Mouse (Mus musculus) left cerebral cortex, postnatal 10 days (tissue): ENCODE data around the gene Sulf2. TPM values are rescaled to one million over a fixed set of nuclear protein-coding genes. Genes with fewer than 3 reads are reported as not detected.
A peak's percentile ranks its signal among the peaks of the same experiment; 100 is the strongest.

Experiments used
- DNase-seq, 2 experiments: peaks; one replicate each; pipeline ENCODE4 v3.0.0; 2021 to 2022; ENCODE audit warnings: low spot score in 2 of 2, mixed read lengths in 1 of 2; ENCODE audit errors: extremely low spot score in 1 of 2
- intact Hi-C: fragments of 180-260 bp; cut with DNase I; formaldehyde crosslinking; loops from one replicate; pipeline ENCODE4 v1.15.1; 2025
- total RNA-seq, 2 experiments: library from RNA; stranded (reverse); gene quantifications; 2 replicates each; pipeline ENCODE4 v1.2.3; 2021

The Sulf2 gene
- total RNA-seq, 2 experiments from 2014 or later = 148 to 169 TPM

DNA sequence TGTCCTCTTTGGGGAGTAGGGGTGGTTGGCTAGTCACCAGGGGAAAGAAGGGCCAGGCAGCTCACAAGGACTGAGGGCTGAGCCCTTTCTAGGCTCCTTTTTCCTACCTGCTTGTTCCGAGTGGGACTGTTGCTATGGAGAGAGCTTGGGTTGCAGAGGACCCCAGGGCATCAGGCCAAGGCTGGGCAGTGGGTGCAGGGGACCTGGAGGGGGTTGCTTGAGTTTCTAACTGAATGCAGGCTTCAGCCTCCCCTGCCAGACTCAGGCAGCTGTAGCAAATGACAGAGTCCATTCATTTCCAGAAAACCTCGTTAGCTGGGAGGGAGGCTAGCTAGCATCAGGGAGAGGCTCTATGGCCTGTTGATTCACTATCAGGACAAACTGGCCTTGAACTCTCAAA lies 48.8 kb downstream of the Sulf2 start:
- DNase-seq = peak; percentile 23 to 72
- intact Hi-C loops = loop anchor here (5.0 kb wide), 2 partner anchors 46 to 326 kb away; no protein-coding TSS in a partner anchor

DNA sequence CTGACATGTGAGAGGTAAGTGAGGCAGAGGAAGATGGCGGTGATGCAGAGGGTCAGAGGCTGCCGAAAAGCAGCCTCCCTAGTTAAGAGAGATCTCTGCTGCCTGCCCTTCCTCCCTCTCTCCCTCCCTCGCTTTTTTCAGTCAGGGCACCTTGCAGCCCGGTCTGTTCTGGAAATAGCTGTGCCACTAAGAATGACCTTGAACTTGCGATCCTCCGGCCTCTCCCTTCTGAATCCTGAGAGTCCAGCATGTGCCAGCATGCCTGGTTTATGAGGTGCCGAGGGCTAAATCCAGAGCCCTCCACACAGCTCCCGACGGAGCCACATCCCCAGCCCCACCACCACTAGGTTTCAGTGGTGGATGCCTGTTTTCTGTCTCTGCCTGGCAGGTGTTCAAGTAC lies 49.6 kb downstream of the Sulf2 start:
- no peak for DNase-seq
- intact Hi-C loops = loop anchor here (5.0 kb wide), 2 partner anchors 46 to 326 kb away; no protein-coding TSS in a partner anchor

- intact Hi-C loops = no loop called here
- no peak for DNase-seq
Measured at GRCm38 (mm10) chr2:166102893-166103292, 52.6 kb downstream of the Sulf2 start.

DNA sequence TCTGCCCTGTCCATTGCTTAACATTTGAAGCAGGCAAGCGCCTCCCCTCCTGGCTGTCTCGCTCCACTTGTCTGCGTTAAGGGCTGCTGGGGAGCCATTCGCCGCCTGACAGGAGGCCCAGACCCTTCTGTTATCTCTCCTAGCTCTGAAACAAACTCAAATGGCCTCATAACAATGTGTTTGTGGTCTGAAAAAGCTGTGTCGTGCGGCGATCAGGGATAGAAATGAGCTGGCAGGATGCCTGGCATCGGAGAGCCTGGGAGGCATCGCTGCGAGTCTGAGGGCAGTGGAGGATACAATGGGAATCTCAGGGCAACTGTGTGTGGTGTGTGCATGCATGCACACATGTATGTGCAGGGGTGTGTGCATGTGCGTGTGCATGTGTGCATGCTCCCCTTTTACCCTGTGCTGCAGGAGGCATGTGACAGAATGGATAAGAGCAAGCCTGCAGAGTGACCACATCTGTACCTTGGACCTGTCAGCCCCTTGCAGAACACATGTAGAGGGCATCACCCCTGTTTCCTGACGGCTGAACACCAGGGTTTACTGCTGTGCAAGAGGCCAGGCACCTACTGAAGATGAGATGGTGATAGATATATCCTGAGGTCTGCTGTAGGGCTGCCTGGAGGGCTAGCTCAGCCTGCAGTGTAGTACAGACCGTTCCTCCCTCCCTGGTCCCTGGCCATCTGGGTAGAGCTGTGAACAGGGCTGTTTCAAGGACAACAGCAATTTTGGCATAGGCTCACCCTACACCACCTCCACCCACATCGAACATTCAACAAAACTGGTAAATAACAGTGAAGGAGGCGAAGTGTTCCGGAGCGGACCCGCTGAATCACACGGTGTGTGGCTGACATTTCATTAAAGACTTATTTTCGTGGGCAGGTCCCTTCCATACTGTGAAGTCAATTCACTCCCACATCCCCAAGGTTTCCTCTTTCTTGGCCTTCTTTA lies 54.9 kb downstream of the Sulf2 start:
- no peak for DNase-seq
- intact Hi-C loops = no loop called here

DNA sequence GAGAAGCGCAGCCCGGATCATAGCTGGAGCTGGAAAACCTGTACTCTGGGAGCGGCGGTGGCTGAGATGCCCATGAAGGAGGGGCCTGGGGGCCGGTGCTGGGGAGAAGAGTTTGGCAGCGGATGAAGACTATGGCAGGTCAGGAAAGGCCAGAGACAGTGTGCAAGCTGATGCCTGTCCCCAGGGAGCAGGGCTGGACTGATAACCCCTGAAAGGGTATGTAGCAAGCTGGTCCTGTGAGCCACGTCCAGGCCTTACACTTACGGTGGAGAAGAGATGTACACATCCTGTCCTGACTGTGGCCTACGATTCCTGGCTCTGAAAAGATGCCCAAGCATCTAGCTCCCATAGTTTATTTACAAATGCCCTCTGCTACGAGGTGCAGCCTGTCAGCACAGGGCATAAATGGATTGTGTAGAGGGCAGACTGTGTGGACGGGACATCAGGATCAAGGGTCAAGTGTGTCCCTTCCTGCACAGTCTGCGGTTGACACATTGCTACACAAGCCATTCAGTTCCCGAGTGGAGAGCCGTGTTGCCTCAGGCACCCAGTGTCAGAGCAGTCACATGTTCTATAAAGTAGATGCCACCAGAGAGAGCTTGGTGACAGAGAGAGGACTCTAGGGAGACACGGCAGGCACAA lies 57.0 kb downstream of the Sulf2 start:
- DNase-seq = peak in 1 of 2 experiments; percentile 30
- intact Hi-C loops = loop anchor here (5.0 kb wide), 1 partner anchor 469 kb away; no protein-coding TSS in a partner anchor

DNA sequence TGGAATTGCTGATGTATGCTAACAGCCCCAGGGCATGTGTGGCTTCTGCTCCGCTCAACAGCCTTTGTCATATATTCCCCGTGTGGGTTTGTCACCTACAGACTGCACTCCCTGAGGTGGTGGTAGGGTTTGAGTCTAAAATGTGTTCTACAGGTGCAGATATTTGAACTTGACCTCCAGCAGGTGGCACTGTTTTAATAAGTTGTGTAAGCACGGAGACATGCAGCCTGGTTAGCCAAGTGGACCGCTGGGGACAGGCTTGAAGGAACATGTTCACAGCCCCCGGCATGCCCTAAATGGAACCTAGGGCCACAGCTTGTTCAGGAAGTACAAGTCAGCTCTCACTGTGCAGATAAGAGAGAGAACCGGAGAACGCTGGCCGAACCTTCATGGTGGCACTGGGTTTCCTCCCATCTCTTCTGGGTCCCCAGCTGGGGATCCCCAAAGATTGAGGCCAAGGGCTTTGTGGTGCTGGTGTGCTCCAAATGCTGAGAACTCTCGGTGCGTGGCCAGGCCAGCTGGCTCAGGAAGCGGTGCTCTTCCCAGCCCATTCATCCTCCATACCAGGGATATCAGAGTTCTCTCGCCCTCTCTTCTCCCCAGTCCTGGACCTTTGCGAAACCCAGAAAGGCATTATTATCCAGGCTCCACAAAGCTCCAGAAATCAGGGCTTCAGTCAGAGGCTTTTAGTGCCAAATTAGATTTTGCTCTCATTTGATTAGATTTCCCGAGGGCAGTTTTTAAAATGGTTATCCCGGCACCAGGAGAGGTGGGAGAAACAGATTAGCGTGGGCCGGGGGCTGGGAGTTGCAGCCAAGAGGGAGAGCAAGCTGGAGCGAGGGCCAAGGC lies 57.8 kb downstream of the Sulf2 start:
- intact Hi-C loops = loop anchor here (5.0 kb wide), 1 partner anchor 470 kb away; no protein-coding TSS in a partner anchor
- peak in 1 of 2 experiments; percentile 36 for DNase-seq

DNA sequence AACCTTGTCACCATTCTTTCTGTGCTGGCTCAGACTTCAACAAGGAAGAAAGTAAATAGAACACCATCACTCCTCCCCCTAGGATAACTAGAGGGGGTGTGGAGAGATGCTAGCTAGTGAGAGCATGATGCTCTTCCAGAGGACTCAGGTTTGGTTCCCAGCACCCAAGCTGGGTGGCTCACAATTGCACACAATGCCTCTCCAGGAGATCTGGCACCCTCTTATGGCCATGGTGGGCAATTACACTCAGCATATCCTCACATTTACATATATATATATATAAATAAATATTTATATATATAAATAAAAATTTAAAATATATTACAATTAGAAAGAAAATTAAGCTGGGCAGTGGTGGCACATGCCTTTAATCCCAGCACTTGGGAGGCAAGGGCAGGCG lies 58.6 kb downstream of the Sulf2 start:
- no peak for DNase-seq
- intact Hi-C loops = loop anchor here (5.0 kb wide), 1 partner anchor 470 kb away; no protein-coding TSS in a partner anchor

DNA sequence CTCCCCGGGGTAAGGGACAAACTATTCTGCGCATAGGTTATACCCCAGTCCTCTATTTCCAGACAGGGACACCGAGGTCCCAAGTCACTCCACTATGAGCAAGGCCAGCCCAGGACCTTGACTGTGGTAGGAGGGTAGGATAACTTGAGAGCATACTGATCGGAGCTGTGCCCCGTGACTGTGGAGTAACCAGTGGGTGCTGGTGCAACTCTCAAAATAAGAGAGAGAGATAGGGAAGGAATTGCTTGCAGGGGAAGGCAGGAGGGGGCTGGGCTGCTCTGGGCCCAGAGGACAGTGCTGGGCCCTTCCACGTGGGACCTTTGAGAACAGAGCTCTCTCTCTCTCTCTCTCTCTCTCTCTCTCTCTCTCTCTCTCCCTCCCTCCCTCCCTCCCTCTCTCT lies 59.2 kb downstream of the Sulf2 start:
- intact Hi-C loops = loop anchor here (5.0 kb wide), 1 partner anchor 471 kb away; no protein-coding TSS in a partner anchor
- DNase-seq = no peak

DNA sequence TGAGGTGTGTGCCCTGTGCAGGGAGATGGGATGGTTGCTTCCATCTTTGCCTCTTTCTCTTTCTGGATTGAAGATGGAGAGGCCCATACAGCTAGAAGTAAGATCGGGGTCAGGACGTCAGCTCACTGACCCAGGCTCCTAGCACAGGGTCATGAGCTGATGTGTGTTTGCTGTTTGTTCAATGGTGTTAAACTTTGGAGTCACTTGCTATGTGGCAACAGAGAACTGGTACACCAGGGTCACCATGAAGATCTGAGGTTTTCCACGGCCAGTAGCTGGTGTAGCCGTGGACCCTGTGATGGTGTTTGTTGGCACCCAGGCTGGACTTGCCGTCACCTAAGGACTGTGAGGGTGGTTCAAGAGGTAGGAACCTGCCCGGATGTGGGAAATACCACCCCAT lies 63.1 kb downstream of the Sulf2 start:
- intact Hi-C loops = no loop called here
- DNase-seq = no peak

DNA sequence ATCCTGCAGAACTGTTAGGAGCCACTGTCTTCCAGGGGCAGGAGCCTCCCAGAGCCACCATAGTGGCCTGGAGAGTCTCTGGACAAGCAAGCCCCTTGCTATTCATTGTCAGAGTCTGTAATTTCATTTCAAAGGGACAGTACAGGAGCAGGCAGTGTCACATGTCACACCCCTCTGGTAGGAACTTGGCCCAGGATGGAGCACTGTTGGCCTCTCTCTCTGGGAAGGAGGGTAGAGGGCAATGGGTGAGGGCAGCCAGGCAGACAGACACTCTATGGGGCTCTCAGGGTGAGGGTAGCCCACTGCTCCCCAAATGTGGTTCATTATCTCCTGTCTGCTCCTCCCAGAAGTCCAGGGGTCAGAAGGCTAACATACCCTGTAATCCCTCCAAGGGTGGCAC lies 63.9 kb downstream of the Sulf2 start:
- intact Hi-C loops = no loop called here
- DNase-seq = no peak

GRCm38 (mm10) chr2:166090131-166090581 lies 65.3 kb downstream of the Sulf2 start:
- intact Hi-C loops = no loop called here
- DNase-seq = no peak

DNA sequence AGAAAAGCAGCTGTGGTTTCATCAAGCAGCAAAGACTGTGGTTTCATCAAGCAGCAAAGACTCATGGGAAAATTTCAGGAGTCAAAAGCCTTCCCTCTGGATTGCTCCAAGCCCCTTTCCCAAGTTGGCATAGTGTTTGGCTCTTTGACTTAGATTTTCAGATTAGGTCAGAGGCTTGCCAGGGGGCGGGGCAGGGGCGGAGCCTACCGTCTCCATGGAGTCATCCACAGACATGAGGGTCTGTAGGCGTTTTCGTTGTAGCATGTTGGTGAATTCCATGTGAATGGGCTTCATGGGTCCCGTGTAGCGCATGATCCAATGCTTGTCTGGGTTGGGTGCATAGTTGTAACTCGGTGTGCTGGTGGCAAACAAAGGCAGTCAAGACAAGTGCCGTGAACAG lies 66.5 kb downstream of the Sulf2 start:
- DNase-seq = peak in 1 of 2 experiments; percentile 39
- intact Hi-C loops = loop anchor here (5.0 to 10.0 kb wide), 2 partner anchors 473 to 696 kb away; no protein-coding TSS in a partner anchor

- peak in 1 of 2 experiments; percentile 44 for DNase-seq
- intact Hi-C loops = loop anchor here (5.0 to 10.0 kb wide), 2 partner anchors 476 to 698 kb away; no protein-coding TSS in a partner anchor
Measured at GRCm38 (mm10) chr2:166086457-166087233, 68.8 kb downstream of the Sulf2 start.

DNA sequence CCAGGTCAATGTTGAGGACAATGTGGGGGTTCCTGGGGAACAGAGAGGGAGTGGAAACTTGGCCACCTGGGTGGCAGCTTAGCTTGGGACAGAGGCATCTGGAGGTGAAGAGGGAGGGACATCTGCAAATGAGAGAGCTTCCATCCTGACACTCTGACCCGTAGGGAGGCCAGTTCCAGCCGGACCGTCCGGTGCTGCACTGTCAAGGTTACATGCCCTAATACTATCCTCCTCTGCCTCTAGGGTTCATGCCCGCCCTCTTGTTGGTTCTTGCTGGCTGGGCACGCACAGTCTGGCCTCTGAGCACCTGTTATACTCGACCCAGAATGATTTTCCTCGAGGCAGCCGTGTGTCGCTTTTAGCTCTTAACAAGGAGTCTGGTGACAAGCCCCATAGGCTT lies 69.7 kb downstream of the Sulf2 start:
- intact Hi-C loops = loop anchor here (5.0 to 10.0 kb wide), 2 partner anchors 477 to 699 kb away; no protein-coding TSS in a partner anchor
- DNase-seq = no peak

DNA sequence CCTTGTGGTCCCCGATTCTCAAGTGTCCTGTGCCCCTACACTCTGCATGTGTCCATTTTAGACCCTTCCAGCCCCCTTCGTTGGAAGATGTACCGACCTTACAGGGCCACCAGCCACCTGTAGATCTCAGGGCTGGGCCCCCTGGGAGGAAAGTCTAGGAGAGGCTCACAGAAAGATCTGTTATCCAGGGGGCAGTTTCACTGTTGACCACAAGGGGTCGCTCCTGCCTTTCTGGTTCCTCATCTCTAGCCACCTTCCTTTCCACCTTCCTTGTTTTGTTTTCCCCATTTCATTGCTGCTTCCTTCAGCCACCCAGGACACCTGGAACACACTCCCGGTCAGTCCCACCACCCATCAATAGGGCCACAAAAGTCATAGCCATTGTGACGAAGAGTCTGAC lies 70.5 kb downstream of the Sulf2 start:
- intact Hi-C loops = loop anchor here (5.0 to 10.0 kb wide), 2 partner anchors 477 to 700 kb away; no protein-coding TSS in a partner anchor
- peak; percentile 49 to 74 for DNase-seq

DNA sequence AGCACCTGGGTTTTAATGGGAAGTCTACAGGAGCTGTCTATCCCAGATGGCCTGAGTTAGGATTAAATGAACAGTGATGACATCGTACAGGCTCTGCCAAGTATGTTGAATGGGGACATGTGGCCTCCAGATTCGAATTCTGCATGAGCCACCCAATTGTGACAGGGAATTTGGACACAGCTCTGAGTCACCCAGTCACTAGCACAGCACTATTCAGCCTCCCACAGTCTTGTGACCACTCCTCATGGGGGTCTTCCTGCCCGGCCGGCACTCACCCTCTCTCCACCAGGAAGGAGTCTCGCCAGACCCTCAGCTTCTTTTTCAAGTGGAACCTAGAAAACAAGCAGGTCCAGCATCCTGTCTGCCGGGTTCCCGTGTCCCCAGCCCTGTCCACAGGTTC lies 71.4 kb downstream of the Sulf2 start:
- intact Hi-C loops = loop anchor here (10.0 kb wide), 1 partner anchor 701 kb away; no protein-coding TSS in a partner anchor

DNA sequence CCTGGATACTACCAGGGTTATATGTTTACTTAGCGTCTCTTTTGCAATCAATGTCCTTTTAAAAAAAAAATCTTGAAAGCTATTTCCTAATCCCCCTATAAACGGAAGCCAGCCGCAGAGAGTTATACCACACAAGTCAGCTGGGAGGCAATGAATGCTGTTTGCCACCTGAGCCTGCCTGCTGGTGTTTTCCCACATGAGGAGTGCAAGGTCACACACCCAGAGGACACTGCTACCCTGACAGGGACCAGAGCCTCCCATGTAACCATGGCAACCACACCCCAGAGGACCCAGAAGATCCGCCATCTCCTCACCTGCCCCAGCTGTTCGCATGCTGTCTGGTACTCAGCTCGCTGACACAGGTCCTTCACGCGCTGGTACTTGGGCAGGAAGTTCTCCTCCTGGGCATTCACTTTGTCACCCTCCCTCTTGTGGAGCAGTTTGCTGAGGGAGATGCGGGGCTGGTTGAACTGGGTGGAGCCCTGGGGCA lies 71.9 kb downstream of the Sulf2 start:
- peak in 1 of 2 experiments; percentile 25 for DNase-seq
- intact Hi-C loops = loop anchor here (10.0 kb wide), 1 partner anchor 701 kb away; no protein-coding TSS in a partner anchor

More for the DNA sequence above, 71.4 kb downstream of the Sulf2 start:
- DNase-seq = no peak
